Mouse (Mus musculus) CD4-positive helper T cell, adult 2 months (primary cell): ENCODE results near the gene Mnt.

Source experiments
- DNase-seq: peaks from one replicate; pipeline ENCODE4 v3.0.0-alpha.2; 2012; ENCODE audit warnings: low read depth, missing footprints, low spot score

Gene Mnt

DNA sequence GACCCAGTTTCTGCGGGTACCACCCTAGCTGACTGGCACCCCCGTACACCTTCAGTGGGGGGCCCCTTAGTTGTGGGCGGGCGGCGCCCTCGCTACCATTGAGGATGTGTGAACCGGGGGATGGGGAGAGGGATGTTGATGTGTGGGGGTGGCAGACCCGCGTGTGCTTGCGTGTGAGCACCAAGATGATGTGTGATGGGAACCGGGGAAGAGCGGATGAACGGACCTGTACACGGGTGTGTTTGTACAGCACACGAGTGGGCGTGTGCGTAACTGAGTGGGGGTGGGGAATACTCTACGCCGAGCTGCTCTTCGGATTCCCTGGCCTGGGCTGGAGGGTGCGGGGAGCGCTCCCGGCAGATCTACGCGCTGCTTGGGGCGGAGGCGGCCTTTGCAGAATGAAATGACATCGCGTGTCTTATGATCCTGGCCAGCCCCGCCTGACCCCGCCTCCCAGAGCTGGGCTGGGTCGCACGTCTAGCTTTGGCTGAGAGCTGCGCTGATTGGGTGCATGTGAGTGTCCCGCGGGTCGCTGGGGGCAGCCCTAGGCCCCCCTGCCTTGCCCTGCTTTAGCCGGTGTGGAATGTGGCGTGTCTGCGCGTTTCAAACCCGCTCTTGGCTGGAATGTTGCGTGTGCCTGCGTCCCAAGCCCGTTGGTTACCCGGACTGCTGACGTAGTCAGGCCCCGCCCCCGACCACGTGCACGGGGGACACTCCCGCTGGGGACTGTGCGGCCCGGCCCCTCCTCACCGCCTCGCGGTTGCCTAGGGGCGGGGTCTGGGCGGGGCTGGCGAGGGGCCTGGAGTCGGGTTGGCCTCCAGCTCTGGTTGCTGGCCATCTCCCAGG lies 1.1 kb downstream of the Mnt start:
- peak; percentile 97 for DNase-seq

DNA sequence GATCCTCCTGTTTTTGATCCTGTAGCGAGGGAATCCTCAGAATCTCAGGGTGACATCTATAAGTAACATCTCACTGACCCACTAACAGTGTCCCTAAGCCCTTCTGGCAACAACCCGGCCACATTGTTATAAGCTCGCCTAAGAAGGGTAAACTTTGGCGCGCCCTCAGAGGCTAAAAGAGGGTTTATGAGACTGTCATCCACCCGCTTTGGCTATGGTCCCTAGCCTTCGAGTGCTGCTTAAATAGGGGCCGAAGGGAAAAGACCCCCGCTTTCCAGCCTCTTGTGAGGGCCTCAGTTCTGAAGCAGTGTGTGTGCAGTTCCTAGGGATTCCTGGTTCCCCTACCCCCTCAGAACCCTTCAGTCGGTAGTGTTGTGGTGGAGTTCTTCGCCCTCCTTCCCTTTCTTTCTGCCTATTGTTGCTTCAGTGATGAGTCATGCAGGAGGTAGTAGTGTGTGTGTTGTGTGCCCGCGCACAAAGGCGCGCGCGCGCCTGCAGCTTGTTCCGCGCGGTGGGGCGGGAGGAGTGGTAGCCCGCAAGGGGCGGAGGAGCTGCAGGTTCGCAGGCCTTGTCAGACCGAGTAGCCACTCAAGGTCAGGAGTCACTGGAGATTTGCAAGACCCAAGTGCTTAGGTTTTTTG lies 1.9 kb downstream of the Mnt start:
- DNase-seq, result peak; percentile 89

DNA sequence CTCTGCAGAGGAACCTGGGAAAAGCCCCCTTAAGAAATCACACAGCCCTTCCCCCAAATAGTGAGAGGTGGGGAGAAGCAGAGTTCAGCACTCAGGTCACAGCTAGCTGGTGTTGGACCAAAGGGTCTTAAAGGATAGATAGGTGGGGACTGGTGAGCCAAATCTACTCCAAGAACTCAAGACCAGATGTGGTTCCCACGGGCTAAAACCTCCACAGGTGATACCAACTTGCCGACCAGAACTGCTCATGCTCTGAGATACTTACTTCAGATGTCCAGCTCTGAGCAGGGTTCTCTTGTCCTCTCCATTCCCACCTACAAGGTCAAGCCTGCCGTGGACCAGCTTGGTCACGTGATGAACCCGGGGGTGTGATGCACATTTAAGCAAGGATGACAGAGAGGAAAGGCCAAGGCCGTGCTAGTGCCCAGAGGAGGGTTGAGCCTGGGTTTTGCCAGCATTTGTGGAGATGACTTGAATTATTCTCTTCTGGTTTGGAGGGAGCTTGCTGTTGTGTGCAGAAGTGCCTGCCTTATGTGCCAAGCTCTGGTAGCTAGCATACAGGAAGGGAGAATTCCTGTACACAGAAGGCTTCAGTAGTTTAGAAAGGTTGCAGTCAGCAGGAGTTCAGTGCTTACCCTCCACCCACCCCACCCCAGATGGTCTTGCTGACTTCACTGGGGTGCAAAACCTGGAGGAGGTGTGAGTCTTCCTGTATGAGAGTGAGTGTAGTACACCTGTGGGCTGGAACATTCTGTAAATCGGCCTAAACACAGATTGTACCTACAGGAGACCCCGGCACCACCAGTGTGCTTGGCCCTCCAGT lies 3.0 kb downstream of the Mnt start:
- peak; percentile 46 for DNase-seq

DNA sequence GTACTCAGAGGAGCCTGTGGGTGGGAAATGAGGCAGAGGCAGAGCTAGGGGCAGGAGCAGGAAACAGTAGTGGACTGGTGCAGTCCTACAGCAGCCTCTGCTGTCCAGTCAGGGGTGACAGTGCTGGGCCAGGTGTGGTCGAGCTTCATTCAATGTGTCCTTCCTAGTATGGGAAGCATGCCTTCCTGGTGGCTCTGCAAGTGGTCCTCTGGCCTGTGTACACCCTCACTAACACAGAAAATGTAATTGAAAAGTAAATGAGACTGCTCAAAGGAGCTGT lies 3.6 kb downstream of the Mnt start:
- DNase-seq, result no peak

DNA sequence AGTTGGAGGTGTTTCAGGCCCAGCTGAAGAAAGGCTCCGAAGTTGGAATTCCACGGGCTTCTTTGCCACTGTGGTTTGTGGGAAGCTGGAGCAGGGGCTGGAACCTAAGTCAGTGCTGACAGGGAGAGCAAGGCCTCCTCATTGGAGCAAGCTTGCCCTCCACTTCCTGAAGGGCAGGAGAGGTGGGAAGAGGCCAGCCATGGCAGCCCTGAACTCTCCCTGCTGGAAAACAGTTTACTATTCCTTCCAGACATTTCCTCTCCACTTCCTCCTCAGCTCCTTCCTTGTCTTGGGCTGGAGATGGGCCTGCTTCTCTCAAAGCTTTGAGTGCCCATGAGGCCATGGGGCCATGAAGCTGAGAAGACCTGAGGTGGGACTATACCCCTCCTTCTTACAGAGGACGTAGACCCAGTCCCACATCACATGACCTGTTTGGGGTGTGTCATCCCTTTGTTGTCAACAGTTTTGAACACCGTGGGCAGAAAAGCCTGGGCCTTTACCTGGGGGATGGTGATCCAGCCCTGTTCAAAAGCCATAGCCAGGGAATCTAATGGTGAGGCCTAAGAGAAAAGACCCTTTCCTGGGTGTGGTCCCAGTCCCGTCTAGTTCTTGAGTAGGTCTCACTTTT lies 4.0 kb downstream of the Mnt start:
- DNase-seq, result peak; percentile 33

DNA sequence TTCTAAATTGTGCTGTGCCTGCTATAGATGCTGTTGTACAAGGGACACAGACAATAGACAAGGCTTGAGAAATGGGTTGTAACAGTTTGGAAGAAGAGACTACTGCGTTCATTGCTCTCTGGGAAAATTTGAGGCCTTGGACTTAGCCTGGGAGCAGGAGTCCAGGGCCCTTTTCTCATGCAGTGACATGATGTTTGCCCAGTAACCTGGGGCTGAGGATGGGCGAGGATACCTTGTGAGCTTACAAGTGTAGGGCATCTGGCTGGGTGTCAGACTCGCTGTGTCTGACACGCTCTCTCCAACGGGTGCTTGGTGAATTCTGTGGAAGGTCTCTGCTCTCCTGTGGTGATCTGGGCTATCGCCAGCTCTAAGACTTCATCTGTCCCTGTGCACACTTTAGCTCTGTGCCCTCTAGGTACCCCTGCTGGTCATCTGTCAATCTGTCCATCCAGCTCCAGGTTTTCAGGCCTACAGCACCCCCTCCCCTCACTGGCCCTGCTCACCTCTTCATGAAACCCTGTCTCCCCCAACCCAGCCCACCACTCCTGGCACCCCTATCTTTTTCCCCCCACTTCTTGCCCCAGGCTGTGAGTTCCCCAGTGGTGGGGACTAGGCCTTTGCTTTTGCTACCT lies 5.0 kb downstream of the Mnt start:
- DNase-seq, result no peak

DNA sequence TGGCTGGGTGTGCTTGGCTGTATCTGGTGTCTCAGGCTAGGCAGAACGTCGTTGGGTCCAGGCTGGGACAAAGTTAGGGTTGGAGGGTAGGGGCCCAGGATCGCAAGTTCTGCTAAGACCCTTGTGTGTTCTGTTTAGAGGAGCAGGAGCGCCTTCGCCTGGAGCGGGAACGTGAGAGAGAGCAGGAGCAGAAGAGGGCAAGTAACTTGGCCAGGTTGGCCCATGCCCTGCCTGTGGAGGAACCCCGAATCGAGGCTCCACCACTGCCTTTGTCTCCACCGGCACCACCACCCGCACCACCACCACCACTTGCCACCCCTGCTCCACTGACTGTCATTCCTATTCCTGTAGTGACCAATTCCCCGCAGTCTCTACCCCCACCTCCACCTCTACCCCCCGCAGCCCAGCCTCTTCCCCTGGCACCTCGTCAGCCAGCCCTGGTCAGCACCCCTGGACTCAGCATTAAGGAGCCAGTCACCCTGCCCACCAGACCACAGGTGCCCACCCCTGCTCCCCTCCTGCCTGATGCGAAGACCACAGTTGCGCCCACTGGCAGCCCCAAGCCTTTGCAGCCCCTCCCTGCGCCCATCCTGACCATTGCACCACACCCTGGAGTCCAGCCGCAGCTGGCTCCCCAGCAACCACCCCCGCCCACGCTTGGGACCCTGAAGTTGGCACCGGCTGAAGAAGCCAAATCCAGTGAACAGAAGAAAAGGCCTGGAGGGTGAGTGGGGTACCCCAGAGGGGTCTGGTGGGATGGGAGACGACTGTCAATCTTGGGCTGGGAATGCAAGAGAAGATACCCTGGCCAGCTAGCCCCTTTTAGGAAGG lies 5.7 kb downstream of the Mnt start:
- DNase-seq, result no peak

DNA sequence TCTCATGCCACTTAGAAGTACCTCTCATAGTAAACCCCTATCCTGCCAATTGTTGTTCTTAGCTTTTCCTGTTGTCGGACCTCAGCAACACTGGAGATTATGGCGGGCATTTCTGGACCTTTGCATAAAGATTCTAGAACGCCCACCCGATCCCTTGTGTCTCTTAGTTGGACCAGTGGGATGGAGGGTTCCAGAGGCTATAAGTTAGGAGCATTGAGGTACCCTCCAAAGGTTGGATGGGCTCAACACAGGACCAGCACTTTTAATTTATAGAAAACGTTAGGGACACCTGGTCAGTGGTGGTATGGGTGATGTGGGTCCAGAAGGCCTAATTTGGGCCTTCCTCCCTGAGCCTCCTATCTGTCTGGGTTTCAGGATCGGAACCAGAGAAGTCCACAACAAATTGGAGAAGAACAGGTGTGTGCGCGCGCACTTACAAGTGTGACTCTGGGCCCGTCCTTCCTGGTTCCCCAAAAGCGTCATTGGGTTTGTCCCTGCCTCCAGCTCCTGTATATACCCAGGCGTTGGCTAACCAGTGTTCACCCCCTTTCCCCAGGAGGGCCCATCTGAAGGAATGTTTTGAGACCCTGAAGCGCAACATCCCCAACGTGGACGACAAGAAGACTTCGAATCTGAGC lies 6.5 kb downstream of the Mnt start:
- DNase-seq, result no peak

DNA sequence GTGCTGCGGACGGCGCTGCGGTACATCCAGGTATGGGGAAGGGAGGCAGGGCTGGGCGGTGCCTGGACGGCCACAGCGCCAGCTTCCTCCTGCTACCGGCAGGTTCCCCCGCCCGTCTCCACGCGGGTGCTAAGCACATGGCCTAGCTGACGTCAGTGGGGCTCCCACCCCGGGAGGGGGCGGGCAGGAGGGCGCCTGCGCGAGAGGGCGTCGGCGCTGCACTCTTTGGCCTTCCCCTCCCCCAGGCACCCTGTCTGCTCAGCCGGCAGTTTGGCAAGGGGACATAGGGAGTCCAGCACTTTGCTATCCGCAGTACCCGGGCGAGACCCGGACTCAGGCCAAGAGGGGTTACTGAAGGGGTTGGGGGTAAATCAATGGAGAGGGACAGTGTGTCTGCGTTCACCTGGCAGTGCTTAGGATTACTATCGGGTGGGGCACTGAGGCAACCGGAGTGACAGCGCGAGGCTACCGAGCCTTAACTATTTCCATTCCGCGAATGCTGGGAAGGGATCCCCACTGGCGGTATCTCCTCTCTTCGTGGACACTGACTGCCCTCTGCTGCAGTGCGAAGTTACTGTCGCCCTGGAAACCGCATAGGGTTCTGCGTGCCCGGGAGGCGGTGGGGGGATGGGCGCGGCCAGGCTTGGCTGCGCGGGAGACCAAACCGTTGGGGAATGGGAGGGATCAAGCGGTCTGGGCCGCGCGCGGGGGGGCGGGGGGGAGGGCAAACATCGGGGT lies 7.1 kb downstream of the Mnt start:
- DNase-seq, result peak; percentile 99

DNA sequence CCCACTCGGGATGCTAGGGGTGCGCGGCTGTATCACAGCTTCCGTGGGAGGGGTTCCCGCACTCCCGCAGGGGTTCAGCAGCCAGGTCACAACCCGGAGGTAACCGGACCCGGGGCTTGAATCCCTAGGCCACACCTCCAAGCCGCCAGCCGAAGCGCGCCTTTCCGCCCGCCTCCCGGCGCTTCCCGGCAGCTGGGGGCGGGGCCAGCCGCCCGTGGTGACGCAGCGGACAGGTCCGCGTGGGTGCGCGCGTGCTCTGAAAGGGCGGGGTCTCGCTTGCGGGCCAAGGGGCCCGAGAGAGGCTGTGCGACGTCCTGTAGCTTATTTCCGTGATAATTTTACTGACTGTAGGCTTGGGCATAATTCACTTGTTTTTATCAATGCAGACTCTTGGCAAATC lies 7.7 kb downstream of the Mnt start:
- peak; percentile 99 for DNase-seq

DNA sequence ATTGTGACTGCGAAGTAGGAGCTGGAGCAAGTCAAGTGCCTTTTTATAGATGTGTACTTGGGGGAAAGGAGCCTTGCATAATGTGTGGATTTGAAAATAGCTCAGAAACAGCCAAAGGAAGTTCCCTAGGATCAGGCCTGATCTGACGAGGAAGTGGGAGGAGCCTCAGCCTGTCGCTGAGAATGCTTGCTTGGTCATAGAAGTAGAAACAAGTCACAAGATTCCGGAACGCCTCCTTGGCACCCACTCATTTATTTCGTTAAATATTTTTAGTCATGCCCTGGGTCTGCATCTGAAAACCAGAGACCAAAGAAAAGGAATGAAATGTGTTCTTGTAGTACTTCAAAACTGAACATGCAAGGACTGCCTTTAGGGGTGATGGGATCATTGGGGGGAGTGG lies 8.3 kb downstream of the Mnt start:
- DNase-seq, result peak; percentile 90

DNA sequence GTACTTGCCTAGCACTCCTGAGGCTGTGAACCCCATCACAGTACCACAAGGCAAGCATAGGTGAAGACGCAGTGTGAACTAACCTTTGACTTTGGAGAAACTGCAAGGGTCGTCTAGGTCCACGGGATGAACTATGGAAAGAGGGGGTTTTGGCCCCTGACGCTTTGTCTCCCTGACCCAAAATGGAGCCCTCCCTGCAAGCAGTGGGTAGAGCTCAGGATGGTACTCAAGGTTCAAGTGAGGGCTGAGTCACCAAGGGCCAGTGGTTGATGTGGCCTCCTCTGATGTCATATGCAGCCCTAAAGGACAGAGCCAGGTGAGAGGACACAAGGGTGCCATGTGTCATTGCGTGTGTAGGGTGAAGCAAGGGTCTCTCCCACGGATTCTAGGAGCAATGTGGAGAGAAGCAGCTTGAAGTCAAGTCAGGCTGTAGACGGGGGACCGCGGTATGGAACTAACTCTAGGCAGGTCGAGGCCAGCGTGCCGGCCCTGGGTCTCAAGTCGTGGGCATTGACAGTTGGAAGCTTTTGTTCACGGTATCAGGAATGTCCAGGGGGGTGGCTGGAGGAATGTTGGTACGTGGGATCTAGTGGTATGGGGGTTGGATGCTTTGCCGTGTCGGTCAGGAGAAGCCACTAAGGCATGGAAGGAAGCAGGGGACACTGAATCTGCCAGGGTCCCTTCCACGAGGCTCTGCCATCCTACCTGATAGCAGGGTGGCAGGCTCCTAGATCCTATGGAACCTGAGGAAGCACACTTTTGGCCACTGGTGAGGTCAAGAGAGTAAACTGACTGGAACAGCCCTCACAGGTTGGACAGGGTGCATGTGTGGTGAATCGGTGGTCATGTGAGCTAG lies 9.4 kb downstream of the Mnt start:
- no peak for DNase-seq

DNA sequence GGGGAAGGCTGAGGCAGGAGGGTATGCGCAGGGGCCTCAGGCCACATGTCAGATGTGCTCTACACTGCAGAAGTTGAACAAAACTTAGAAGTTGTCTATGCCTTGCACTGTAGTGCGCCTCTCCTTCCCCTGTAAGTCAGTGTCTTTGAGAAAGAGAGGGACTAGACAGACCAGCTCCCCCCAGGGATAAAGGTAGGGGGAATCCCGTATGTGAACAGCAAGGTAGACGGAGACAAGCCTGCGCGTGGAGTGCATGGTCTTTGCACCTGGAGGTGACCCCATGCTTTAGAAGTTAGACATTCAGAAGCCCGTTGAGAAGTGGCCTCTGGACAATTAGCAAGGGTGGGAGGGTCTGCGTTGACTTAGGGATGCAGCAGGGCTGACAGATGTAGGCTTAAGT lies 10.0 kb downstream of the Mnt start:
- DNase-seq, result no peak

DNA sequence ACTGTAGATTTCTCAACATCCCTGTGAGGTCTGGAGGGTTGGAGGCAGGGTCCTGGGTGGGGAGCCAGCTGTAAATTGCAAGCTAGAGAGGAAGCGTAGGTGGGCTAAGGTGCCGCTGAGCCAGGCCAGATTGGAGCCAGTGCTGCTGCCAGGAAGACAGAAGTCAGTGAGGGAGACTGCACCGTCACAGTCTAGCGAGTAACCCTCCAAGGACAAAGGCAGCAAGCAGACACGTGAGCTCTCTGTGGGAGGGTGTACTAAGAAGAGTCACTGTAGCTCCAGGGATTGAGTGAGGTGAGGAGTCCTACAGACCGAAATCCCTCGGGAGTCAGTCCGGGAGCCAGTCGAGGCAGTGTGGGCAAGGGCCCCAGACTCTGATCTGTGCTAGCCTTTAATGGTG lies 10.6 kb downstream of the Mnt start:
- DNase-seq, result no peak

DNA sequence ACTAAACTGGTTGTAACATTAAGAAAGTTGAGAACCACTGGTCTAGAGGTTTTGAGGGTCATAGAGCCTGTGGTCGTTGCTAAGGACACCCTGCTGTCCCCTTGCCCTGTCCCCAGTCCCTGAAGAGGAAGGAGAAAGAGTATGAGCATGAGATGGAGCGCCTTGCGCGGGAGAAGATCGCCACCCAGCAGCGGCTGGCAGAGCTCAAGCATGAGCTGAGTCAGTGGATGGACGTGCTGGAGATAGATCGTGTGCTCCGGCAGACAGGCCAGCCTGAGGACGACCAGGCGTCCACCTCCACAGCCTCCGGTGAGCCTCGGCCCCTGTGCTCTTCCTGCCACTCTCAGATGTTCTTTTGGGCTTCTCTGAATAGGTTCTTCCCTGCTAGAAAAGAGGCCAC lies 11.3 kb downstream of the Mnt start:
- DNase-seq, result no peak

DNA sequence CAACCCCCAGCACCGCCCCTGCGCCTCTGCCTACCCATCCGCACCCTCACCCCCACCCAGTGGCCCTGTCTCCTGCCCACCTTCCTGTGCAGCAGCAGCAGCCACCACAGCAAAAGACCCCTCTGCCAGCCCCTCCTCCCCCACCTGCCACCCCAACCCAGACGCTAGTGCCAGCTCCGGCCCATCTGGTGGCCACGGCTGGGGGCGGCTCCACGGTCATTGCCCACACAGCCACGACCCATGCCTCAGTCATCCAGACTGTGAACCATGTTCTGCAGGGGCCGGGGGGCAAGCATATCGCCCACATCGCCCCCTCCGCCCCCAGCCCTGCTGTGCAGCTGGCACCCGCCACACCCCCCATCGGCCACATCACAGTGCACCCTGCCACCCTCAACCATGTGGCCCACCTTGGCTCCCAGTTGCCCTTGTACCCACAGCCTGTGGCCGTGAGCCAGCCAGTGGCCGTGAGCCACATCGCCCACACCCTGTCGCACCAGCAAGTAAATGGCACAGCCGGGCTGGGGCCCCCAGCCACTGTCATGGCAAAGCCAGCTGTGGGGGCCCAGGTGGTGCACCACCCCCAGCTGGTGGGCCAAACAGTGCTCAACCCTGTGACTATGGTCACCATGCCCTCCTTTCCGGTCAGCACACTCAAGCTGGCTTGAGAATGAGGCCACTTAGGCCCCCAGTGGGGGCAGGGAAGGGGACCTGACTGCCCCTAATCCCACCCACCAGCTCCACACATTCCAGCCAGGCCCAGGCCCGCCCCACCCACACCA lies 12.1 kb downstream of the Mnt start:
- DNase-seq, result no peak

DNA sequence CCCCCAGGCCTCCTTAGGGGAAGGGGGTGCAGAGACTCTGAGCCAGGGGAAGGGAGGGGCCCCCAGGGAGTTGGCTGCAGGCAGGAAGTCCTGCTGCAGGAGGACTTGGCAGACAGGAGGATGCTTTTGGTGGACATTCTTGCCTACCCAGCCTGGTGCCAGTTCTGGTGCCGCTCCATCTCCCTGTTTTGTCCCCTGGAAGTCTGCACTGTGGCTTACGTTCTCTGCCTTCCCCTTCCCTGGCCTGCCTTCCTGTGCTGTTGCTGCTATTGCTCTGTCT lies 12.7 kb downstream of the Mnt start:
- no peak for DNase-seq

DNA sequence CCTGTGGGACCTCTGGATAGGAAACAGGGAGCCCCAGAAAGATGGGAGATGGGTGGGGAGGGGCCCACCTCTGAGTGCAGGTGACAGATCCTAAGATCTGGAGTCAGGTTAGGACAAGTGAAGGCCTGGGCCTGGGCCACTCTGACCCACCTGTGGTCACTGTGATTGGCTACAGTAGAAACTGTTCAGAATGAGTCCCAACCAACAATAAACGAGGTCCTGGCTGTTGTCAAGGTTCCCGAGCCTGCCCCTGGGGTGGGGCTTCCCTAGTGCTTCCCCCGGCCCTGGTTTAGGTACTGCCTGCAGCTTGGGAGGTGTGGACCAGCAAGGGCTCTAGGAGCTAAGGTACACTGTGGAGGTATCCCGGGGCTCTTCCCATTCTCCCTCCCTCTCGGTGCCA lies 13.0 kb downstream of the Mnt start:
- DNase-seq, result no peak
